Mouse (Mus musculus): ENCODE results near the gene Ptgis. TPM values are rescaled to one million over a fixed set of nuclear protein-coding genes. Genes with fewer than 3 reads are reported as not detected.

Ptgis gene
- total RNA-seq, 1 experiment from 2014 or later: 24.9 TPM

- DNase-seq: peak; percentile 82
Observed at GRCm38 (mm10) chr2:167190076-167190399, 50.4 kb downstream of the Ptgis start, which contains the start of gene Kcnb1. Kcnb1 (minus strand) TSS chr2:167190155.

GRCm38 (mm10) chr2:167189291-167190075 lies 50.9 kb downstream of the Ptgis start:
- DNase-seq: peak; percentile 30

- DNase-seq: peak; percentile 91
Observed at GRCm38 (mm10) chr2:167188315-167189207, 51.8 kb downstream of the Ptgis start.

DNA sequence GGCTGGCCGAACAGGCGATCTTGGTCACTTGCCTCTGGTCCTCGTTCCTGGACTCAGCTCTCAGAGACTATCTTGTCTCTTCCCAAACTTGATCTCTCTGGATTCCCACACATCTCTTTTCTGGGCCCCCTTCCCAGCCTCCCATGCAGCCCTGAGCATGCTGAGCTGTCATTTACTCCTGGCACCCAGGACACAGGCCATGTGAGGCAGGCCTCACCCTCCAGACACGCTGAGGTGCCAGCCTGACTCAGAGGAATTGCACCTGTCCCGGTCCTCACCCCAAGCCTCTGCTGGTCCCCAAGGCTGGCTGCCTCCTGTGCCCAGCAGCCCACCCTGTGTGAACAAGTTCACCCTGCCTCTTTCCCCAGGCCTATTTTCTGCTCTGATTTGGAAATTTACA lies 53.3 kb downstream of the Ptgis start:
- no peak for DNase-seq

DNA sequence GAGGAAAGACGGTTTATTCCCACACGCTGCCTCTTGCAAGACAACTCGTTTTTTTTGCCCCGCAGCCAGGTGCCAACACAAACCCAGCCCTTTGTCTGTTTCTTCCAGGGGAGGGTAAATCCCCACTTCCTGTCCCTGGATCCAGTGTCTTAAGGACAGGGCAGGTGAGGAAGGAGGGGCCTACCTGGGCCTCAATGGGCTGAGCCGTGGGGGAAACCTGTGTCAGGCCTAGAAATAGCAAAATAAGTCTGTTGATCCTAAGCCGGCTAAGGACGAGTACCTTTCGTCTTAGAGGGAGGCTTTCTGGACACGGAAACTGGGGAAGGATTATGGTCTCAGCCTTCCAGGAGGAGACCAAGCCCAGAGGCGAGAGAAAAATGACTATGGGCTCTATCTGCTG lies 53.9 kb downstream of the Ptgis start:
- DNase-seq: no peak

GRCm38 (mm10) chr2:167186003-167186402 lies 54.4 kb downstream of the Ptgis start:
- DNase-seq: no peak

GRCm38 (mm10) chr2:167185432-167185831 lies 55.0 kb downstream of the Ptgis start:
- DNase-seq: no peak

DNA sequence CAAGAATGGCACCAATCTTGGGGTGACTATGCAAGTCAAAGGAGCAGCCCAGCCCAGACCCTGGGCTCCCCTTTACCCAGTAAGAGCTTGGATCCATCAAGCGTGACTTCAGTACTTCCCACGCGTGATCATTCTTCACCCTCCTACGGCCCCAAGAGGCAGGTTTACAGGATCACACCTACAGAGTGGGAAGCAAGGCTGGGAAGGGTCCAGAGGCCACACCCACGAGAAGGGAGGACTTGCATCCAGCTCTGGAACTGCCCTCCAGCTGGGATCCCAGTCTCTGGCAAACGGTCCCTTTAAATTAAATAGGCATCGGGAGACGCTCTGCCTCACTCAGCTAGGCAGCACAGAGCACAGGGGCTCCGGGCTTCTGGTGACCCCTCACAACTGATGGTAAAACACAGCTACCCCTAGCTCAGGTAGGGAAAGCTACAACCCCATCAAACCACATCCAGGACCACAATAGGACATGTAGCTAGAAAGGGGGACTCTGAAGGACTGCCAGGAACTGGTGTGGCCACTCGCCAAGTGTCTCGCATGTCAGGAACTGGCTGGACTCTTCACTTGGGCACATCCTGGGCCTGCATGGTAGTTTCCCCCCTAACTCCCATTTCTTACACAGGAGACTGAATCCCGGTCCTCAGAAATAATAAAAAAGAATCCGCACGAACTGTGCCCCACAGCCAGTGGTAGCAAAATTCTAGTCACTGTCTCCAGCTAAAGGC lies 58.6 kb downstream of the Ptgis start:
- DNase-seq: no peak

GRCm38 (mm10) chr2:167181096-167181495 lies 59.3 kb downstream of the Ptgis start:
- no peak for DNase-seq

DNA sequence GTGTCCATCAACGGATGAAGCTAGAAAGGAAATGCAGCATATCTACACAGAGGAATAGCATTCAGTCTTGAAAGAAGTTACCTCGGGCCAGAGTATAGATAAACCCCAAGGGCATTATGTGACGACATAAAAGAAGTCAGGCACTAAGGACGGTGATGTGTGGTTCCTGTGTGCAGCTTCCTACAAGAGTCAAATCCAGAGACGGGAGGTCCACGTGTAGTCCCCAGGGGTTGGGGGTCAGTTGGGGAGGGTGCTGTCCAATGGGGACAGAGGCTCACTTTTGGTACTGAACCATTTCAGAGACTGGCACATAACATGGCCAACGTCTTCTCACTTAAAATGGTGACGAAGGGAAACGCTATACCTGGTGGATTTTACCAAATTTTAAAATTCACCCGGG lies 61.1 kb downstream of the Ptgis start:
- no peak for DNase-seq

GRCm38 (mm10) chr2:167177231-167177641 lies 63.2 kb downstream of the Ptgis start:
- DNase-seq: no peak

- DNase-seq: no peak
Observed at GRCm38 (mm10) chr2:167175284-167175683, 65.1 kb downstream of the Ptgis start.

DNA sequence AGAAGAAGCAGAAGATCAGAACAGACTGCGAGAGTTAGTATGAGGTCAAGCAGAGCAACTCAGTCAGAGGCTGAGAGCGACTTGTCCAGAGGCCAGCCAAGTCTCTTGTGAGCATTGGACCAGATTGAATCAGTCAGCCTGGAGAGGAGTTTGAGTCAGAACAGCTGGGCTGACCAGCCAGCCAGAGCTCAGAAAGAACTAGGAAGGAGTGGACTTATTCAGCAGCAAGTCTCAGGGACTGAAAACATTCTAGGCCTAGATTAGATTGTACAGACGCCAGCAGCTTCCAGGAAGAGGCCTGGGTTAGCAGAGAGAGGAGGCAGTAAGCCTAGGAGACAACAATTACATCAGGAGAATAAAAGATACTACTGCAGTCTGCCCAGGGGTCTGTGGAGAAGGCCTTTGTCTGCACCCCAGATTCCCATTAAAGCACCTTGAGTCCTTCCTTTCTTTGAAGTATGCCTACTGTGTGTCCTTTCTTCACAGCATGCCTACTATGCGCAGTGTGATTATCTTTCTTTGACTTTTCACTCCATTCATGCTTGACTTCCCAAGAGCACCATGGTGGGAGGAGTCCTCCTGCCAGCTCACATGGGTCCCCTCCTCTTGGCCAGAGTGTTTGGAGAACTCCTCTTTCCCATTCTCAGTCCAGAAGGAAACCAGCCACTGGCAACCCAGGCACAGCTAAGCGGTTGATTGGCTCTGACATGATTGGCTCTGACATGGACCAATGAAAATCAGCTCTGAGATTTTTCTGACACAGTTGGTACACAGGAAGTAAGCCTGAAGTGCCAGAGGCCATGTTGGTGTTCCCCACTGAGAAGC lies 67.1 kb downstream of the Ptgis start:
- no peak for DNase-seq

GRCm38 (mm10) chr2:167167515-167168212 lies 72.7 kb downstream of the Ptgis start:
- DNase-seq: no peak

DNA sequence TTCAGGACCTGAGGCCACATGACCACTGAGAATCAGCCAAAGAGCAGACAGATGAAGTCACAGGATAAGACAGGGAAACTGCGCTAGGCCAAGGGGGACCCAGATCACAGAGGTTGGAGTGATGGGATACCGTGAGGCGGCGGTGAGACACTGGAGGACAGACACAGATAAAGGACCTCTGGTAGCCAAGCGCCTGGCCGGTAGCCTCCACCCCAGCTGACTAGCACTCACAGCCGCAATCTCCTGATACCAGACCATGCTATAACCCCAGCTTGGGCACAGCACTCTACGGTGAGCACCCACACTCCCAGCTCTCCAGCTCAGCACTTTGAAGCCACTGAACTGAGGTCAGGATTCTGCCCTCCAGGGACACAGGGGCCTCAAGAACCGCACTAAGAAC lies 76.8 kb downstream of the Ptgis start:
- DNase-seq: no peak

- no peak for DNase-seq
Observed at GRCm38 (mm10) chr2:167163134-167163533, 77.3 kb downstream of the Ptgis start.

- DNase-seq: peak; percentile 38
Observed at GRCm38 (mm10) chr2:167162516-167163021, 77.8 kb downstream of the Ptgis start.

GRCm38 (mm10) chr2:167159721-167160120 lies 80.7 kb downstream of the Ptgis start:
- no peak for DNase-seq

DNA sequence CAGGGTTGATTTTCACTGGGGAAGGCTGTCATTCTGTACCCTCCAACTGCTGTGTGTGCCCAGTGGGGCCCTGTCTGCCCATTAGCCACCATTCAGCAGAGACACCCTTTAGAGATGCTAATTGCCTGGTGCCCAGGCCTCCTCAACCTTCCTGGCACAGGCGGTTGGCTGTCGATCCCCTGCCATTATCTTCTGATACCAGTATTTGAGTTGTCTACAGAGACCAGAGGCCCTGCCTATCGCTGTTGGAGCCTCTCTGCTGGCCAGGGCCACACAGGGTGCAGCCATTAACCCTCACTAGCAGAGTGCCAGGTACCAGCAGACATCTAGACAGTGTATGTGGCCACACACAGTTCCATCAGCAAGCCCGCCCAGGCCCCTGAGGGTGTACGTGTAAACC lies 81.6 kb downstream of the Ptgis start:
- no peak for DNase-seq

- no peak for DNase-seq
Observed at GRCm38 (mm10) chr2:167156118-167156715, 84.2 kb downstream of the Ptgis start.

Measured in adrenal gland, postnatal 25 days (tissue).